Mouse (Mus musculus) myocyte (in vitro differentiated cells): ENCODE data around the gene Kdr. TPM values are rescaled to one million over a fixed set of nuclear protein-coding genes. Genes with fewer than 3 reads are reported as not detected.

Experiments
- H3K27me3 ChIP-seq: one replicate; pipeline ENCODE4 v1.6.1; 2011; ENCODE audit not compliant: control insufficient read depth, insufficient read depth, insufficient read length
- H3K36me3 ChIP-seq: one replicate; pipeline ENCODE4 v1.6.1; 2011; ENCODE audit not compliant: control insufficient read depth, insufficient read depth
- H3K4me2 ChIP-seq: one replicate; pipeline ENCODE4 v1.6.1; 2011; ENCODE audit warnings: low read depth, control low read depth
- H3K4me3 ChIP-seq: one replicate; pipeline ENCODE4 v1.5.1; 2011; ENCODE audit warnings: mild to moderate bottlenecking, control low read depth, moderate library complexity
- H3K79me2 ChIP-seq: one replicate; pipeline ENCODE4 v1.6.1; 2011; ENCODE audit not compliant: control insufficient read depth, insufficient read depth
- H3ac ChIP-seq: one replicate; pipeline ENCODE4 v1.6.1; 2011; ENCODE audit not compliant: control insufficient read depth, insufficient read length
- CEBPB ChIP-seq: IDR thresholded peaks from 2 replicates; pipeline ENCODE4 v1.6.1; 2011; ENCODE audit warnings: mild to moderate bottlenecking, moderate library complexity; ENCODE audit not compliant: poor library complexity, insufficient read depth, severe bottlenecking
- E2F4 ChIP-seq: IDR thresholded peaks from one replicate; pipeline ENCODE4 v1.6.1; 2011; ENCODE audit warnings: mild to moderate bottlenecking, control low read depth, moderate library complexity; ENCODE audit not compliant: insufficient read depth
- MAX ChIP-seq: IDR thresholded peaks from one replicate; pipeline ENCODE4 v1.6.1; 2011; ENCODE audit warnings: low read depth, mild to moderate bottlenecking, control low read depth
- MYOD1 ChIP-seq, 3 experiments: IDR thresholded peaks; one replicate each; pipeline ENCODE4 v1.6.1; 2011; ENCODE audit warnings: control low read depth in 2 of 3, low read depth in 2 of 3, mild to moderate bottlenecking in 2 of 3, moderate library complexity in 1 of 3; ENCODE audit not compliant: insufficient read length in 2 of 3, control insufficient read depth in 1 of 3
- MYOG ChIP-seq, 3 experiments: IDR thresholded peaks; one replicate each; pipeline ENCODE4 v1.6.1; 2011; ENCODE audit warnings: control low read depth in 2 of 3, low read depth in 2 of 3, mild to moderate bottlenecking in 2 of 3; ENCODE audit not compliant: insufficient read length in 2 of 3, control insufficient read depth in 1 of 3, insufficient read depth in 1 of 3
- POLR2AphosphoS2 ChIP-seq: IDR thresholded peaks from one replicate; pipeline ENCODE4 v1.6.1; 2011; ENCODE audit warnings: low read depth, control low read depth; ENCODE audit not compliant: insufficient read length
- REST ChIP-seq: IDR thresholded peaks from one replicate; pipeline ENCODE4 v1.6.1; 2011; ENCODE audit warnings: mild to moderate bottlenecking, control low read depth, moderate library complexity; ENCODE audit not compliant: insufficient read depth, insufficient read length
- SRF ChIP-seq: IDR thresholded peaks from one replicate; pipeline ENCODE4 v1.6.1; 2011; ENCODE audit warnings: low read depth; ENCODE audit not compliant: control insufficient read depth, insufficient read length
- TCF12 ChIP-seq: IDR thresholded peaks from one replicate; pipeline ENCODE4 v1.6.1; 2011; ENCODE audit warnings: mild to moderate bottlenecking, control low read depth; ENCODE audit not compliant: poor library complexity, insufficient read depth, severe bottlenecking
- TCF3 ChIP-seq: IDR thresholded peaks from one replicate; pipeline ENCODE4 v1.6.1; 2011; ENCODE audit warnings: low read depth, control low read depth; ENCODE audit not compliant: insufficient read length
- polyA plus RNA-seq: library from polyadenylated mRNA; unstranded; fragments of >200 nt; fragmentation: generic; extraction: Trizol; gene quantifications from one replicate; pipeline ENCODE4 v1.2.1, GENCODE M21; 2012; ENCODE audit warnings: missing spikeins

The Kdr gene
- polyA plus RNA-seq, 1 experiment = not detected

DNA sequence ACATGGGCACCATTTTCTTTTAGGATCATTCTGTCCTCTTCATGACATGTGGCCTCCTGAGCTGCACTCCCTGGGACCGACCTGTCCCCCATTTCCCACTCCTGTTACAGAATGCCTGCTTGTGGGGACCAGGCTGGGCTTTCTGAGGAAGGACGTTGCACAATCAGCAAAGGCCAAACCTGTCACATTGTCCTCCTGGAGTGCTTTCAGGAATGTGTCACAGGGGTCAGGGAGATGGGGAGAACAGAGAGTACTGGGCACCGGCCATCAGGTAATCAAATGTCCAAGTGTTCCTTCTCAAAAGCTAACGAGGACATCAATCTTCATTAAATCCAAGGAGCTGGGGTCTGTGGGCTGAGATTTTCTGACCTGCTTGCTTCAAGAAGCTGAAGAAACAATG is 72.2 kb downstream of the Kdr start:
- no peak for TF ChIP-seq REST
- no peak for TF ChIP-seq E2F4
- no peak for TF ChIP-seq MAX
- TF ChIP-seq MYOD1 (IDR thresholded peaks at IDR 0.05; ENCODE audit: control insufficient read depth in 1 of 3, insufficient read length in 2 of 3, low read depth in 2 of 3) = no peak
- TF ChIP-seq CEBPB = no peak
- Histone ChIP-seq H3K79me2 (no peaks in the 10 kb centered on the region), H3ac (no peak overlapping the region), H3K4me2 (no peak overlapping the region), H3K36me3 (no peaks in the 10 kb centered on the region), H3K4me3 (no peak overlapping the region), H3K27me3 (peaks cover 10% of the 10 kb centered on the region)

DNA sequence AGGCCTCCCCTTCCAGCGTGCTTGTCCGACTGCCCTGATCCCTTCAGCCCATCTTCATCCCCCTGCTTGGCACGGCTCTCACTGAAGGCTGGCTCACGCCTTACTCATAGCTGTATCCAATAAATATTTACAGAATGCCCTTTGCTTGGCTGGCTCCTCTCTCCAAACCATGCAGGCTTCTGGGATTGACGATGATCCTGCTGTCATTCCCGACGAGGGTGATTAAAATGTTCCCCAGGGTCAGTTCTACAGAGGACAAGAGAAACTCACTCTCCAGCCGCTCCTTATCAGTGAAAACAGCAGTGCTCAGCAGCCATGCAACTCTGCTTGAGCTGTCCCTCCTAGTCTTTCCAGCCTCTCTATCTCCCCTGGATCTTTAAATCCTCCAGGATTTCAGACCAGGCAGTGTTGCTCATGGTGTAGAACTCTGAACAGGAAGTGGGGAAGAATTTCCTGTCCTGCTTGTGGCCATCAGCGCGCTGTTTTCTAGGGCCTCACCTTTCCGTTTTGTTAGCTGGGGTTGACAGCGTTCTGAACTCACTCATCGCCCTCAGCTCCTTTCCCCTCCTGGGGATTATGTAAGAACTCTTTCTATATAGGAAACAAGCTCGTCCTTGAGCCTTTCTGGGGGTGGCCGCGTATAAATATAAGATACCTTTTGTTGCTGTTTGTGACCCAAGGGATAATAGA is 77.9 kb downstream of the Kdr start:
- no peak overlapping the region for H3ac ChIP-seq
- TF ChIP-seq REST (no peak), SRF (no peak), CEBPB (no peak), TCF12 (no peak), MYOG (IDR thresholded peaks at IDR 0.05; ENCODE audit: control insufficient read depth in 1 of 3, insufficient read depth in 1 of 3, insufficient read length in 2 of 3, low read depth in 2 of 3) (no peak), MAX (no peak), TCF3 (no peak), POLR2AphosphoS2 (no peak), MYOD1 (IDR thresholded peaks at IDR 0.05; ENCODE audit: control insufficient read depth in 1 of 3, insufficient read length in 2 of 3, low read depth in 2 of 3) (no peak)
- no peaks in the 10 kb centered on the region for H3K36me3 ChIP-seq
- no peaks in the 10 kb centered on the region for H3K79me2 ChIP-seq
- no peak overlapping the region for H3K4me2 ChIP-seq
- H3K4me3 ChIP-seq = no peak overlapping the region
- peaks cover 9% of the 10 kb centered on the region for H3K27me3 ChIP-seq

DNA sequence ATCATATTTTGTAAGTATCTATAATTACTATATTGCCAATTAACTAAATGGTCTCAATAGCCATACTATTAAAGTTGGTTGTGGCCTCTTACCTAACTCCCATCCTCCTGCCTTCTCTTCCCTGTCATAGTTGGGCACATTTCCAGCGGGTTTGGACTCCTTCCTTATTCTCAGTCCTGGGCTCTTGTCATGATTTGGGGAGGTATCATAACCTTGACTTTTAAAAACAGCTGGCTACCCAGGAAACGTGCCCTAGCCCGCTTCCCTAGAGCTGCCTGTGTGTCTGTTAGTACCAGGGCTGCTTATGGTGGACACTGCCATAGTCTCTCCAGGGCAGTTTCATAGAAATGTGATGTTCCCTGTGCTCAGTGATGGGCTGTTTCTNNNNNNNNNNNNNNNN is 82.9 kb downstream of the Kdr start:
- H3ac ChIP-seq = no peak overlapping the region
- peaks cover 22% of the 10 kb centered on the region for H3K27me3 ChIP-seq
- no peak overlapping the region for H3K4me3 ChIP-seq
- H3K36me3 ChIP-seq = no peaks in the 10 kb centered on the region
- no peaks in the 10 kb centered on the region for H3K79me2 ChIP-seq
- TF ChIP-seq TCF3 (no peak), MYOG (IDR thresholded peaks at IDR 0.05; ENCODE audit: control insufficient read depth in 1 of 3, insufficient read depth in 1 of 3, insufficient read length in 2 of 3, low read depth in 2 of 3) (no peak), MAX (no peak)
- no peak overlapping the region for H3K4me2 ChIP-seq

DNA sequence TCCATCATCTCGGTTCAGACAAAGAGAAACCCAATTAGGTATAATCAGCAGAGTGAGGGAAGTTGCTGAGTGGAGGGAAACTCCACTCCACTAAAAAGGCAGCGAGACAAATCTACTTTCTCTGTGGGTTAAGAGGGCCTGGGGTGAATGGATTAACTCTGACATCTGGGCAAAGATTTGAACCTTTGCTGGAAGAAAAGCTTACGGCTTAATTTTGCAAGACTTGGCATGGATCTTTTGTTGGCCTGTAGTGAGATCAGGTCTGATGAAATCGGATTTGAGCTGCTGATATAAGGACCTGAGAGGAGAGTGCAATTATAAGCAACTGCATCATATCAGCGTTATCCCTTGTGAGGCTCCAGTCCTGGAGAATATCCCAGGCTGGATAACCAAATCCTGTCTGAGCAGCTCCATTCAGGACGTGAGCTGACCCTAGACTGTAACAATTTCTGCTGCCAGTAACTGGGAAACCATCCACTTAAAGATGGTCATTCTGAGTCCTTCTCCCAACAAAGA is 85.2 kb downstream of the Kdr start:
- Histone ChIP-seq H3K4me3 (no peak overlapping the region), H3ac (no peak overlapping the region), H3K79me2 (no peaks in the 10 kb centered on the region), H3K4me2 (no peak overlapping the region), H3K27me3 (peaks cover 17% of the 10 kb centered on the region), H3K36me3 (no peaks in the 10 kb centered on the region)
- TF ChIP-seq TCF12 = no peak

Other genes starting within 250 kb of the Kdr start
- 12.0 TPM for gene Srd5a3, start 161.8 kb upstream of the Kdr start, polyA plus RNA-seq
- gene Tmem165, start 205.4 kb upstream of the Kdr start, polyA plus RNA-seq = 28.1 TPM